9 mouse cellular contexts compared by ENCODE assay signal in genomic region chr11:53429182-53429581, GRCm38 (mm10). TPM values are rescaled to one million over a fixed set of nuclear protein-coding genes. Genes with fewer than 3 reads are reported as not detected.
DNase-seq lines count a peak whose midpoint lies in the region; ATAC-seq and TF ChIP-seq lines count a peak whose summit lies in the region.
"Had no signal": no experiment of that assay in that cellular context is flagged by ENCODE, and none has a peak within 500 bp of the region (broad histone marks: within the 10 kb centered on the region; RNA-seq: fewer than 3 reads in every experiment).

No protein-coding gene starts in this region.

- H3K4me2 ChIP-seq in heart, embryonic 16.5 days (ENCODE audit: low read depth, low read length), result peak overlapping the region; percentile 89; the same call in 1 of the 2 replicates
- H3K4me2 ChIP-seq in forebrain, embryonic 13.5 days, result peak overlapping the region; percentile 82
- H3K4me2 ChIP-seq in liver, embryonic 15.5 days, result peak overlapping the region; percentile 87

- no peak for TF ChIP-seq EP300 in ES-Bruce4 (IDR thresholded peaks at IDR 0.05; ENCODE audit: insufficient read depth, low read depth, low read length)

- no peak for DNase-seq in heart, postnatal 14 days
- no peak for DNase-seq in frontal cortex, postnatal 36 days (ENCODE audit: low spot score in 2 of 2)
- DNase-seq in embryo, embryonic 10 days (ENCODE audit: low spot score), result no peak
- no peak for DNase-seq in cerebellum, postnatal 4 days (ENCODE audit: low spot score in 2 of 2)

- peaks cover 19% of the 10 kb centered on the region for H3K4me1 ChIP-seq in heart, embryonic 16.5 days (ENCODE audit: control insufficient read depth, insufficient read depth, low read length)
- peaks cover 2% of the 10 kb centered on the region for H3K4me1 ChIP-seq in ES-Bruce4 (ENCODE audit: control insufficient read depth, insufficient read depth, low read length)
- peaks cover 16% of the 10 kb centered on the region for H3K4me1 ChIP-seq in forebrain, embryonic 13.5 days
- H3K4me1 ChIP-seq in liver, embryonic 15.5 days (replicated peaks), result peaks cover 48% of the 10 kb centered on the region

- no peaks in the 10 kb centered on the region for H3K9me3 ChIP-seq in heart, embryonic 16.5 days (replicated peaks; ENCODE audit: control insufficient read depth, low read length)
- H3K9me3 ChIP-seq in ES-Bruce4 (replicated peaks; ENCODE audit: control insufficient read depth, insufficient read depth, low read length, poor library complexity, severe bottlenecking), result no peaks in the 10 kb centered on the region
- no peaks in the 10 kb centered on the region for H3K9me3 ChIP-seq in forebrain, embryonic 13.5 days (replicated peaks)
- H3K9me3 ChIP-seq in liver, embryonic 15.5 days (replicated peaks), result no peaks in the 10 kb centered on the region

- no peak overlapping the region for H3K27ac ChIP-seq in heart, embryonic 16.5 days (ENCODE audit: low read length)
- H3K27ac ChIP-seq in ES-Bruce4 (ENCODE audit: insufficient read depth, low read length), result no peak overlapping the region
- H3K27ac ChIP-seq in forebrain, embryonic 13.5 days, result no peak overlapping the region
- H3K27ac ChIP-seq in liver, embryonic 15.5 days (replicated peaks), result 0 out of 2 replicates have a peak overlapping the region, but pooled peaks have one; percentile 90

- H3K9ac ChIP-seq in heart, embryonic 16.5 days (ENCODE audit: low read length), result no peak overlapping the region
- peak overlapping the region; percentile 87; the same call in 1 of the 2 replicates for H3K9ac ChIP-seq in ES-Bruce4 (ENCODE audit: low read depth, poor library complexity, severe bottlenecking)
- H3K9ac ChIP-seq in forebrain, embryonic 13.5 days, result no peak overlapping the region
- no peak overlapping the region for H3K9ac ChIP-seq in liver, embryonic 15.5 days

- TF ChIP-seq POLR2A in ES-Bruce4 (IDR thresholded peaks at IDR 0.05; ENCODE audit: insufficient read depth, low read length), result no peak

- ATAC-seq in heart, embryonic 16.5 days (replicated peaks; ENCODE audit: extremely low read depth, insufficient read depth, low FRiP score), result no peak
- ATAC-seq in forebrain, embryonic 13.5 days, result no peak
- ATAC-seq in liver, embryonic 15.5 days (ENCODE audit: insufficient read depth), result no peak

- no peak for TF ChIP-seq CTCF in ES-Bruce4 (IDR thresholded peaks at IDR 0.05; ENCODE audit: low read depth, low read length)

- H3K27me3 ChIP-seq in heart, embryonic 16.5 days (ENCODE audit: control insufficient read depth, insufficient read depth, low read length), result no peaks in the 10 kb centered on the region
- H3K27me3 ChIP-seq in ES-Bruce4 (ENCODE audit: control insufficient read depth, insufficient read depth, low read length, poor library complexity, severe bottlenecking), result no peaks in the 10 kb centered on the region
- H3K27me3 ChIP-seq in forebrain, embryonic 13.5 days, result no peaks in the 10 kb centered on the region; the same call in 1 of the 2 replicates
- no peaks in the 10 kb centered on the region for H3K27me3 ChIP-seq in liver, embryonic 15.5 days

- H3K36me3 ChIP-seq in heart, embryonic 16.5 days (ENCODE audit: control insufficient read depth, insufficient read depth), result peaks cover 9% of the 10 kb centered on the region
- peaks cover 14% of the 10 kb centered on the region for H3K36me3 ChIP-seq in ES-Bruce4 (ENCODE audit: control insufficient read depth, insufficient read depth, low read length, poor library complexity, severe bottlenecking)
- peaks cover 20% of the 10 kb centered on the region for H3K36me3 ChIP-seq in forebrain, embryonic 13.5 days (ENCODE audit: poor library complexity, severe bottlenecking)
- H3K36me3 ChIP-seq in liver, embryonic 15.5 days (replicated peaks), result peaks cover 14% of the 10 kb centered on the region

- intact Hi-C loops in heart, postnatal 14 days (cut with DNase I), result no loop called here

- no peak overlapping the region; the same call in 1 of the 2 replicates for H3K4me3 ChIP-seq in heart, embryonic 16.5 days (ENCODE audit: low read length)
- H3K4me3 ChIP-seq in ES-Bruce4 (ENCODE audit: low read depth, low read length), result peak overlapping the region; percentile 68
- H3K4me3 ChIP-seq in forebrain, embryonic 13.5 days, result no peak overlapping the region
- peak overlapping the region; percentile 96 for H3K4me3 ChIP-seq in liver, embryonic 15.5 days (replicated peaks)

RNA-seq across cellular contexts. Expression of gene Uqcrq, which starts 1.4 kb away (rescaled TPM):
- polyA plus RNA-seq in heart, embryonic 16.5 days (2015; fragmentation: Nextera tagmentation; extraction: Ambion mirVana), result 1,391 and 1,425 TPM in 2 replicates
- total RNA-seq in heart, postnatal 14 days (2021), result 1,000 to 10,000 TPM; 2,370 to 2,434 TPM
- polyA plus RNA-seq in ES-Bruce4 (2011; ENCODE audit: insufficient read depth, insufficient read length, low read depth, missing spikeins), result 210 and 250 TPM in 2 replicates
- polyA plus RNA-seq in forebrain, embryonic 13.5 days (2015; fragmentation: Nextera tagmentation; extraction: Ambion mirVana), result 677 and 698 TPM in 2 replicates
- polyA plus RNA-seq in liver, embryonic 15.5 days (2015; fragmentation: Nextera tagmentation; extraction: Ambion mirVana), result 473 and 512 TPM in 2 replicates

RNA-seq across cellular contexts. Expression of gene Gdf9, which starts 1.6 kb away (rescaled TPM):
- polyA plus RNA-seq in heart, embryonic 16.5 days (2015; fragmentation: Nextera tagmentation; extraction: Ambion mirVana), result 1.2 and 1.6 TPM in 2 replicates
- total RNA-seq in heart, postnatal 14 days (2021), result under 1 TPM; 0.31 to 0.66 TPM
- polyA plus RNA-seq in ES-Bruce4 (2011; ENCODE audit: insufficient read depth, insufficient read length, low read depth, missing spikeins), result 0.55 TPM in 1 of 2 replicates, not detected in the other
- polyA plus RNA-seq in forebrain, embryonic 13.5 days (2015; fragmentation: Nextera tagmentation; extraction: Ambion mirVana), result 2.1 and 2.7 TPM in 2 replicates
- 0.13 and 0.24 TPM in 2 replicates for polyA plus RNA-seq in liver, embryonic 15.5 days (2015; fragmentation: Nextera tagmentation; extraction: Ambion mirVana)

RNA-seq across cellular contexts. Expression of gene Leap2, which starts 6.2 kb away (rescaled TPM):
- 0.39 TPM in 1 of 2 replicates, not detected in the other for polyA plus RNA-seq in heart, embryonic 16.5 days (2015; fragmentation: Nextera tagmentation; extraction: Ambion mirVana)
- total RNA-seq in heart, postnatal 14 days (2021), result not detected
- not detected in 2 replicates for polyA plus RNA-seq in ES-Bruce4 (2011; ENCODE audit: insufficient read depth, insufficient read length, low read depth, missing spikeins)
- 0.49 TPM in 1 of 2 replicates, not detected in the other for polyA plus RNA-seq in forebrain, embryonic 13.5 days (2015; fragmentation: Nextera tagmentation; extraction: Ambion mirVana)
- polyA plus RNA-seq in liver, embryonic 15.5 days (2015; fragmentation: Nextera tagmentation; extraction: Ambion mirVana), result 49.7 and 54.7 TPM in 2 replicates
- total RNA-seq: common myeloid progenitor, adult 5-6 weeks had no signal

RNA-seq across cellular contexts. Expression of gene Gm10447, which starts 27.7 kb away (rescaled TPM):
- polyA plus RNA-seq in heart, embryonic 16.5 days (2015; fragmentation: Nextera tagmentation; extraction: Ambion mirVana), result 0.06 and 0.09 TPM in 2 replicates
- not detected for total RNA-seq in heart, postnatal 14 days (2021)
- not detected in 2 replicates for polyA plus RNA-seq in ES-Bruce4 (2011; ENCODE audit: insufficient read depth, insufficient read length, low read depth, missing spikeins)
- polyA plus RNA-seq in forebrain, embryonic 13.5 days (2015; fragmentation: Nextera tagmentation; extraction: Ambion mirVana), result not detected in 2 replicates
- 0.09 and 0.13 TPM in 2 replicates for polyA plus RNA-seq in liver, embryonic 15.5 days (2015; fragmentation: Nextera tagmentation; extraction: Ambion mirVana)
- total RNA-seq: common myeloid progenitor, adult 5-6 weeks had no signal

RNA-seq across cellular contexts. Expression of gene Shroom1, which starts 27.8 kb away (rescaled TPM):
- 1.3 and 1.8 TPM in 2 replicates for polyA plus RNA-seq in heart, embryonic 16.5 days (2015; fragmentation: Nextera tagmentation; extraction: Ambion mirVana)
- under 1 TPM; 0.44 to 0.53 TPM for total RNA-seq in heart, postnatal 14 days (2021)
- 0.39 and 0.52 TPM in 2 replicates for polyA plus RNA-seq in ES-Bruce4 (2011; ENCODE audit: insufficient read depth, insufficient read length, low read depth, missing spikeins)
- 1.2 and 1.3 TPM in 2 replicates for polyA plus RNA-seq in forebrain, embryonic 13.5 days (2015; fragmentation: Nextera tagmentation; extraction: Ambion mirVana)
- polyA plus RNA-seq in liver, embryonic 15.5 days (2015; fragmentation: Nextera tagmentation; extraction: Ambion mirVana), result 2.9 and 4.0 TPM in 2 replicates
- total RNA-seq: common myeloid progenitor, adult 5-6 weeks had no signal

Comparison
In these comparisons a context has a peak if more than half of its experiments do, and no peak if none do; other contexts are left out.
1. H3K4me3 ChIP-seq: peak in ES-Bruce4 (single experiment) and liver, embryonic 15.5 days (single experiment); none in heart, embryonic 16.5 days (single experiment) and forebrain, embryonic 13.5 days (single experiment).
2. RNA of gene Leap2, which starts 6.2 kb away (polyA plus RNA-seq): 49.7 to 54.7 TPM in liver, embryonic 15.5 days; 0.39 TPM in heart, embryonic 16.5 days, 0.49 TPM in forebrain, embryonic 13.5 days and not detected in ES-Bruce4; every median in the first group is over 10 times any median in the second.
3. Peak in every context shown above with its lines, with median percentiles within 50 percentile points of each other: H3K4me2 ChIP-seq.